ENCODE assay signal across 8 mouse cellular contexts in the genomic region with DNA sequence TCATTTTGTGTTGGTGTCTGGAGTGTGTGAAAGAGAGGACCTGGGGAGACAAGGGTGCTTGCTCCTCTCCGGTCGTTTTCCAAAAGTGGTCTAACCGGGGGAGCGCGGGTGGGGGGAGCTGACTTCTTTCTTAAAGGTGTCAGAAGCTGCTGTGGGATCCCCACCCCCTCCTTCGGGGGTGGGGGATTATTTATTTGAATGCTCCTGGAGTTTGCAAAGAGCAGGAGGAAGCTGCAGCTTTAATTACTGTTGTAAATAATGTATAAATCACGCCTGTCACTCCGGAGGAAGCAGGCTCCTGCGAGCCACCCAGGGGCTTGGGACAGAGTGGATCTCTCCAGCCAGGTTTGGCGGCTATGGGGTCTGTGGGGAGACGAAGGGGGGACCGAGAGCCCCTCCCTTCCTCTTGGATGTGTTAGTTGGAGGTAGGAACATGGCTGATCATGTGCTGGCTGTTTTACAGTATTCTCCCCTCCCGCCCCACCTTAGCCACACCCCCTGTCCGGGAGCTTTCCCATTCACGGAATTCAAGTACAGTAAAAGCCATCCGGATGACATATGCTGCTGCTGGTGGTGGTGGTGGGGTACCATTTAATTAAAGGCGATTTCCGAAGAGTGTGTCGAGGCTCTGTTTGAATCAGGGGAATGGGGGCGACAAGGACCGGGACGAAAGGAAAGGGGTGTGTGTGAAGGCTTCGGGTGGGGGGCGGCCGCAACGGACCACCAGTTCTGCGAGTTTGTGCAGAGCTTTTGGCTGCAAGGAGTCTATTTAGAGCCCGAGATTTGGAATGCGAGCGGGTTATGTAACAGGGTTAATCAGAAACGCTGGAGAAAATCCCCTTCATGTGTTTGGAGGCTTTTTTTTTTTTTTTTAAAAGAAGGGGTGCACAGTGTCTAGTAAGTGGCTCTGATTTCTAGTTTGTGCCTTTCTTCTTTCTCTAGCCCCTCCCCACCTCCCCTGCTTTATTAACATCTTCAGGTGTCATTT. TPM values are rescaled to one million over a fixed set of nuclear protein-coding genes. Genes with fewer than 3 reads are reported as not detected.
DNase-seq lines count a peak whose midpoint lies in the region; ATAC-seq lines count a peak whose summit lies in the region.

No protein-coding gene starts in this region.

- peak; percentile 70 for DNase-seq in adrenal gland, postnatal 25 days
- peak; percentile 44 for DNase-seq in embryonic facial prominence, embryonic 10.5 days (ENCODE audit: low spot score)
- DNase-seq in heart, adult 9 months (ENCODE audit: low spot score in 2 of 2): peak; percentile 55 to 60
- peak; percentile 59 to 65 for DNase-seq in kidney, adult 8-10 months
- DNase-seq in liver: peak; percentile 36
- peak; percentile 47 for DNase-seq in neural tube, embryonic 10.5 days (ENCODE audit: extremely low spot score, low spot score)
- DNase-seq in urinary bladder, adult 2 months (ENCODE audit: low spot score): peak; percentile 23

- ATAC-seq in granulocyte monocyte progenitor cell, adult 5-6 weeks (replicated peaks; ENCODE audit: poor library complexity, severe bottlenecking): no peak

- H3K4me1 ChIP-seq in embryonic facial prominence, embryonic 10.5 days: peaks cover 29% of the 10 kb centered on the region

- H3K4me3 ChIP-seq in embryonic facial prominence, embryonic 10.5 days: peak overlapping the region; percentile 89

- 2% methylated on average over 31 of the region's 31 CpGs for WGBS in embryonic facial prominence, embryonic 10.5 days

- no peaks in the 10 kb centered on the region for H3K36me3 ChIP-seq in embryonic facial prominence, embryonic 10.5 days (replicated peaks)

- peaks cover 26% of the 10 kb centered on the region for H3K27me3 ChIP-seq in embryonic facial prominence, embryonic 10.5 days (replicated peaks; ENCODE audit: low read depth, poor library complexity, severe bottlenecking)

- H3K27ac ChIP-seq in embryonic facial prominence, embryonic 10.5 days (replicated peaks): 0 out of 2 replicates have a peak overlapping the region, but pooled peaks have one; percentile 93

- no peaks in the 10 kb centered on the region for H3K9me3 ChIP-seq in embryonic facial prominence, embryonic 10.5 days

RNA-seq across cellular contexts. Expression of a gene that starts 1.7 kb away (rescaled TPM):
- 90.7 and 114 TPM in 2 replicates for total RNA-seq in adrenal gland, postnatal 25 days (2021)
- polyA plus RNA-seq in embryonic facial prominence, embryonic 10.5 days (2016; fragmentation: Nextera tagmentation; extraction: Ambion mirVana): 5.1 and 6.6 TPM in 2 replicates
- polyA plus RNA-seq in urinary bladder, adult 2 months (2012; rRNA removed): 12.2 and 17.6 TPM in 2 replicates
- total RNA-seq in granulocyte monocyte progenitor cell, adult 5-6 weeks (2014; fragmentation: Nextera tagmentation): 0.32 and 0.73 TPM in 2 replicates
- 0.15 and 0.34 TPM in 2 replicates for total RNA-seq in granulocyte monocyte progenitor cell, adult 5-6 weeks (2017)

Comparison
In these comparisons a context has a peak if more than half of its experiments do, and no peak if none do; other contexts are left out.
1. RNA of a gene that starts 1.7 kb away (total RNA-seq): 90.7 to 114 TPM in adrenal gland, postnatal 25 days; 0.15 to 0.73 TPM in granulocyte monocyte progenitor cell, adult 5-6 weeks; every median in the first group is over 10 times any median in the second.
2. Peak in every context shown above with its lines, with median percentiles within 50 percentile points of each other: DNase-seq.